Mouse (Mus musculus) liver, embryonic 16.5 days (tissue): ENCODE measurements around the gene Cab39. TPM values are rescaled to one million over a fixed set of nuclear protein-coding genes. Genes with fewer than 3 reads are reported as not detected.

ENCODE experiments used
- ATAC-seq: fragments of 200-750 bp; cut with Nextera tagmentation; 2 replicates; pipeline ENCODE4 v1.8.0; 2017; ENCODE audit warnings: low read depth, mild to moderate bottlenecking, moderate number of reproducible peaks, moderate library complexity
- H3K27ac ChIP-seq: fragments of 300-500 bp; sonication (generic); 2 replicates; pipeline ENCODE4 v1.5.1; 2014; ENCODE audit warnings: mild to moderate bottlenecking, low read length
- H3K27me3 ChIP-seq: fragments of 300-500 bp; sonication (generic); 2 replicates; pipeline ENCODE4 v1.6.1; 2014; ENCODE audit warnings: low read depth, low read length, mixed read lengths; ENCODE audit not compliant: control insufficient read depth, insufficient read depth
- H3K36me3 ChIP-seq: fragments of 300-500 bp; sonication (generic); 2 replicates; pipeline ENCODE4 v1.6.1; 2014; ENCODE audit warnings: mild to moderate bottlenecking; ENCODE audit not compliant: control insufficient read depth, insufficient read depth
- H3K4me1 ChIP-seq: fragments of 300-500 bp; sonication (generic); 2 replicates; pipeline ENCODE4 v1.6.1; 2014; ENCODE audit warnings: low read depth, low read length, mixed read lengths; ENCODE audit not compliant: control insufficient read depth
- H3K4me2 ChIP-seq: fragments of 300-500 bp; sonication (generic); 2 replicates; pipeline ENCODE4 v1.6.1; 2014; ENCODE audit warnings: low read depth, low read length, mixed read lengths
- H3K4me3 ChIP-seq: fragments of 300-500 bp; sonication (generic); 2 replicates; pipeline ENCODE4 v1.5.1; 2014; ENCODE audit warnings: low read depth, mild to moderate bottlenecking, low read length
- H3K9ac ChIP-seq: fragments of 300-500 bp; sonication (generic); 2 replicates; pipeline ENCODE4 v1.6.1; 2014; ENCODE audit warnings: low read depth, low read length
- H3K9me3 ChIP-seq: fragments of 300-500 bp; sonication (generic); replicated peaks from 2 replicates; pipeline ENCODE4 v1.6.1; 2016; ENCODE audit warnings: low read length; ENCODE audit not compliant: control insufficient read depth
- WGBS: fragments of 180-500 bp; shearing (Covaris S2); extraction: QIAGEN DNeasy Blood & Tissue Kit; methylation state at CpG from one replicate; pipeline ENCODE4 v1.1.7; 2014; ENCODE audit not compliant: insufficient replicate concordance; 5-methylcytosine and 5-hydroxymethylcytosine counted together
- polyA plus RNA-seq: library from polyadenylated mRNA; unstranded; fragments of >200 nt; fragmentation: Nextera tagmentation; extraction: Ambion mirVana; gene quantifications from 2 replicates; pipeline ENCODE4 v1.2.1, GENCODE M21; 2015

Gene Cab39
- polyA plus RNA-seq, 1 experiment from 2014 or later: 11.2 TPM

DNA sequence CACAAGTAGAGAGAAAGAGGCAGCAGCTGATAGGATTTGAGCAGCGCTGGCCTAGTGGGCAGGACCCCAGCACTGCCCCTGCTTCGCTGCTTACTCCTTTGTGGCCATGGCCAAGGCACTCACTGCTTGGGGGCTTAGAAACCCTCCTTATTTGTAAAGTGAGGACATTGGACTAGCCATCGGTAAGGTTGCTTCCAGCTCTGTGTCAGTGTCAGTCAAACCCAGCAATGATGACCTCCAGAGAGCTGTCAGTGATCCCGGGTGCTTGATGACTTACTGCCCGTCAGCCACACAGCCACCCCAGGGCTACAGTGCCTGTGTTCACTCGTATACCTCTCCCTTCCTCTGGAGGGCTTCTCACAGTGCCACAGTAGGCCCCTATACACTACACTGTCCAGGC, 51.7 kb downstream of the Cab39 start:
- Histone ChIP-seq H3K4me2 (no peak overlapping the region), H3K36me3 (peaks cover 20% of the 10 kb centered on the region), H3K9me3 (no peaks in the 10 kb centered on the region), H3K27ac (no peak overlapping the region), H3K27me3 (no peaks in the 10 kb centered on the region), H3K4me3 (no peak overlapping the region), H3K4me1 (peaks cover 5% of the 10 kb centered on the region; the same call in 1 of the 2 replicates), H3K9ac (no peak overlapping the region)
- WGBS: 72% methylated on average over 6 of the region's 6 CpGs
- ATAC-seq: no peak

DNA sequence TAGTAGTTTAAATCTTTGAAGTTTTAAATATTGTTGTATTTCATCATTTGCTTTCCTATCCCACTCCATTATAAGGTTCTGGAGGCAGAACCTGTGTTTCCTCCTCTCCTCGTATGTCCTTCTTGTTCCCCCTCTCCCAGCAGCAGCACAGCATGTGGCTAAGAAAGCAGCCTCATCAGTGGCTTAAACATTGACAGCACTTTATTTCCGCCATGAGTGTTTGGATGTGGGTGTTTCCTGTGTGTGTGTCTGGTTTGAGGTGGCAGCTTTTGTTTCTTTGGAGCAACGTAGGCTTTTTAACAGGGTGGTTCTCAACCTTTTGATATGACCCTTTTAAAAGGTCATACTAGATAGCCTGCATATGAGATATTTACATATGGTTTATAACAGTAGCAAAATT, 52.2 kb downstream of the Cab39 start:
- H3K36me3 ChIP-seq: peaks cover 20% of the 10 kb centered on the region
- 75% methylated on average over 3 of the region's 3 CpGs for WGBS
- H3K9me3 ChIP-seq: no peaks in the 10 kb centered on the region
- no peak overlapping the region for H3K4me2 ChIP-seq
- no peak overlapping the region for H3K9ac ChIP-seq
- H3K27ac ChIP-seq: no peak overlapping the region
- no peaks in the 10 kb centered on the region for H3K27me3 ChIP-seq
- 0 out of 2 replicates have a peak, but pooled peaks cover 2% of the 10 kb centered on the region for H3K4me1 ChIP-seq
- no peak for ATAC-seq
- H3K4me3 ChIP-seq: no peak overlapping the region

DNA sequence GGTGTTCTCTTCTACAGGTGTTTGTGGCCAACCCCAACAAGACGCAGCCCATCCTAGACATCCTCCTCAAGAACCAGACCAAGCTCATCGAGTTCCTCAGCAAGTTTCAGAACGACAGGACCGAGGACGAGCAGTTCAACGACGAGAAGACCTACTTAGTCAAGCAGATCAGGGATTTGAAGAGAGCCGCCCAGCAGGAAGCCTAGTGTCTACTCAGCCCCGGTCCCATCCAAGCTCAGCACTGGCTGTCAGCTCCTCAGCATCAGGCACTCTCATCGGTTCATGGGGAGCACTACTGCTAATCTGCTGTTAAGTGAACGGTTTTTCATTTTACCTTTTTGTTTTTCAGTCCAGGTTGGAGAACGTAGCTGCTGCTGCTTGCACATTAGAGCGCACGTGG, 55.8 kb downstream of the Cab39 start:
- Histone ChIP-seq H3K36me3 (peaks cover 18% of the 10 kb centered on the region), H3K4me1 (no peaks in the 10 kb centered on the region; the same call in 1 of the 2 replicates), H3K27ac (no peak overlapping the region), H3K4me2 (no peak overlapping the region), H3K9me3 (no peaks in the 10 kb centered on the region), H3K27me3 (no peaks in the 10 kb centered on the region), H3K9ac (no peak overlapping the region), H3K4me3 (no peak overlapping the region)
- 91% methylated on average over 14 of the region's 14 CpGs for WGBS
- ATAC-seq: no peak

DNA sequence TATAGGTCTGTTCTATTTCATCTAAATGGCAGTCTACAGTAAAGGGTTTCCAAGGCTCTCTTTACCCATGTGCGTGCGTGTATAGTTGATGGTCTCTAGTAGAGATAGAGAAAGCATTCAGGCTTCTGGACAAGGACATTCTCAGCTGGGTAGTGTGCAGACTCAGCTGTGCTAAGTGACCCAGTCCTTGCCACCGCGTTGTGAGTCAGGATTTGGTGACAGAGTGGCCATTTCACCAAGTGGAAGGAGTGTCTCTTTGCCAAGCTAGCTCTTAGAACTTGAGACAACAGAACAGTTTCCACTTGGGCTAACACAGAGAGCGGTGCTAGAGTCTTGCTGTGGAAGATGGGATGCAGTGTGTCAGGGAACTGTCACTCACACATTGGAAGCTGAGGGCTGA, 57.6 kb downstream of the Cab39 start:
- H3K4me2 ChIP-seq: no peak overlapping the region
- ATAC-seq: no peak
- WGBS: 88% methylated on average over 5 of the region's 5 CpGs
- no peaks in the 10 kb centered on the region; the same call in 1 of the 2 replicates for H3K4me1 ChIP-seq
- H3K4me3 ChIP-seq: no peak overlapping the region
- no peak overlapping the region for H3K9ac ChIP-seq
- no peaks in the 10 kb centered on the region for H3K27me3 ChIP-seq
- H3K36me3 ChIP-seq: peaks cover 18% of the 10 kb centered on the region
- H3K27ac ChIP-seq: no peak overlapping the region
- no peaks in the 10 kb centered on the region for H3K9me3 ChIP-seq

DNA sequence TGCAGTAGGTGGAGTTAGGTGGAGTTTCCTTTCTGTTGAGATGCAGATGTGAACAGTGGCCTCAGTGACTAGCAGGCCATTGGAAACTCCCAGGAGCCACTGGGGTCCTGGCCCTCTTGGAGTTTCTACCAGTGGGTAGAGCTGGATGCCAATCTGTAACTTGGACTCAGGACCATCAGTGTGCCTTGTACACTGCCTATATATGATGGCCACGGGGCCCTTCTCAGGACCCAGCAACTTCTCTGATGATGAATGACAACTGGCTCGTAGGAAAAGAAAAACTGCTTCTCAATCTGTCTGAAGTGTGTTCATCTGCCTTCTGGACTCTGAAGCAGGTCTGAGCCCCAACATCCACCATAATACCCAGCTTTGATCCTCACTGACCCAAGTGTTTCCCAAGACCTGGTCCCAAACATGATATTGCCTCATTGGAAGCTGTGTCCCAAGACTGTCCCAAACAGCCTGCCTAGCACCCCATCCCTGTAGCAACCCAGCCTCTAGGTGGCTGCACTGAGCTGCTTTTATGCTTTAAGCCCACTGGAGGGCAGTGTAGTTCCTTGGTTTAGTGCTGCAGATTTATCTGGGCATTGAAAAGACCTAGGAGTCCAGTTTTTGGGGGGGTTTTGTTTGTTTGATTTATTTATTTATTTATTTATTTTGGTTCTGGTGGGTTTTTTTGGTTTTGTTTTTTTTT, 59.9 kb downstream of the Cab39 start:
- peaks cover 14% of the 10 kb centered on the region for H3K36me3 ChIP-seq
- no peak overlapping the region for H3K4me3 ChIP-seq
- H3K4me2 ChIP-seq: no peak overlapping the region
- no peak overlapping the region for H3K27ac ChIP-seq
- 0 out of 2 replicates have a peak, but pooled peaks have one; percentile 32 for ATAC-seq
- H3K27me3 ChIP-seq: no peaks in the 10 kb centered on the region
- H3K9me3 ChIP-seq: no peaks in the 10 kb centered on the region
- WGBS: 63% methylated on average over 2 of the region's 2 CpGs
- no peak overlapping the region for H3K9ac ChIP-seq
- no peaks in the 10 kb centered on the region; the same call in 1 of the 2 replicates for H3K4me1 ChIP-seq

DNA sequence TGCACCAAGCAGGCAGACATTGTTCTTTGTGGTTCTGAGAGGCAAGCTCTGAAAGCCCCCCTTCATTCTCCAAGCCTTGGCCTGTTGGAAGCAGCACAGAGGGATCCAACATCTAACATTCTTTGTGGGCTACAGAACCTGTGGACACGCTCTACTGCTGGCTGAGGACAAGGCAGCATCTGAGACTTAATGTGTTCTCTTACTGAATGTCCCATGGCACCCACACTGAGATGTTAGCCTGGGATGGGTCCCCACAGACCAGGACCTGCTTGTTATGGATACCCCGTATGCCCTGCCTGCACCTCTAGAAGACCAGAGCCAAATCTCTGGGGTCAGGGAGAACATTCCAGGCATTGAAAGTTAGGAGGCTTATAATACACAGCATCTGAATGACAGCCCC, 60.6 kb downstream of the Cab39 start:
- Histone ChIP-seq H3K4me2 (no peak overlapping the region), H3K27ac (no peak overlapping the region), H3K4me1 (no peaks in the 10 kb centered on the region; the same call in 1 of the 2 replicates), H3K4me3 (no peak overlapping the region), H3K36me3 (peaks cover 8% of the 10 kb centered on the region), H3K9me3 (no peaks in the 10 kb centered on the region), H3K27me3 (no peaks in the 10 kb centered on the region), H3K9ac (no peak overlapping the region)
- no peak for ATAC-seq
- 76% methylated on average over 2 of the region's 2 CpGs for WGBS

DNA sequence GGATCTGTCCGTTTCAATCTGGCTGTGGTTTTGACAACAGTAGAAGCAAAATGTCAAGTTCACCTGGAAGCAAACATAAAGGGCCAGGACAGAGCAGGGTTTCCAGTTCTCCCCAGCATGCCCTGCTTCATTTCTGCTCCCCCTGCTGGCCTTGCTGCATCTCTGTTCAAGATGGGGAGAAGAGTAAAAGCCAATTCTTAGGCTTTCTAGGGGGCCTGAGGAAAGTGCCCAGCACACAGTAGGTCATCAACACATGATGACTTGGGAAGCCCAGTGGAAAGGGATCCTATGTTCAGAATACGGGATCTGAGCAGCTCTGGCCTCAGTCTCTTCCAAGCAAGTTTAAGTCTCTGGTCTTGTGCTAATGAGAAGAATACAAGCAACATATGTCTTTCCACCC, 61.2 kb downstream of the Cab39 start:
- no peaks in the 10 kb centered on the region for H3K27me3 ChIP-seq
- no peaks in the 10 kb centered on the region; the same call in 1 of the 2 replicates for H3K4me1 ChIP-seq
- no peaks in the 10 kb centered on the region for H3K9me3 ChIP-seq
- H3K36me3 ChIP-seq: peaks cover 3% of the 10 kb centered on the region; the same call in 1 of the 2 replicates
- H3K9ac ChIP-seq: no peak overlapping the region
- no peak overlapping the region for H3K4me3 ChIP-seq
- no peak for ATAC-seq
- no peak overlapping the region for H3K4me2 ChIP-seq
- WGBS: 64% methylated on average over 2 of the region's 2 CpGs
- H3K27ac ChIP-seq: no peak overlapping the region

DNA sequence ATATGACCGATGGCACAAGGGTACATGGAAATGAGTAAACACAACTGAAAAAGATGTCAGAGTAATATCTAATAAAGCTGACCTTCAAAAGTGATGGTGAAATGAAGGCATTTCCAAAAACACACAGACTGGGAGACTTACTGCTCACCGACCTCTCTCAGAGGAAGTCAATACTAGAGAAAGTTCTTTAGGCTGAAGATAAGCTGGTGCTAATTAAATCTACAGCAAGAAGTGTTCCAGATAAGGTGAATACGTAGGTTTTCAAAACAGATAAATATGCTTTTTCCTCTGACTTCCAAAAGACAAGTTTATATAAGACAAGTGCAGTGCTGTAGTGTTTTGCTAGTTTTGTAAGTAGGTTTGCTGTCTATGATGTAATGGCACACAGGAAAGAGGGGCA, 63.0 kb downstream of the Cab39 start:
- no peak overlapping the region for H3K4me3 ChIP-seq
- no peak for ATAC-seq
- 0 out of 2 replicates have a peak, but pooled peaks cover 3% of the 10 kb centered on the region for H3K36me3 ChIP-seq
- no peaks in the 10 kb centered on the region for H3K9me3 ChIP-seq
- no peaks in the 10 kb centered on the region for H3K27me3 ChIP-seq
- H3K4me2 ChIP-seq: no peak overlapping the region
- no peak overlapping the region for H3K27ac ChIP-seq
- no peaks in the 10 kb centered on the region; the same call in 1 of the 2 replicates for H3K4me1 ChIP-seq
- H3K9ac ChIP-seq: no peak overlapping the region
- WGBS: 38% methylated on average over 3 of the region's 3 CpGs

DNA sequence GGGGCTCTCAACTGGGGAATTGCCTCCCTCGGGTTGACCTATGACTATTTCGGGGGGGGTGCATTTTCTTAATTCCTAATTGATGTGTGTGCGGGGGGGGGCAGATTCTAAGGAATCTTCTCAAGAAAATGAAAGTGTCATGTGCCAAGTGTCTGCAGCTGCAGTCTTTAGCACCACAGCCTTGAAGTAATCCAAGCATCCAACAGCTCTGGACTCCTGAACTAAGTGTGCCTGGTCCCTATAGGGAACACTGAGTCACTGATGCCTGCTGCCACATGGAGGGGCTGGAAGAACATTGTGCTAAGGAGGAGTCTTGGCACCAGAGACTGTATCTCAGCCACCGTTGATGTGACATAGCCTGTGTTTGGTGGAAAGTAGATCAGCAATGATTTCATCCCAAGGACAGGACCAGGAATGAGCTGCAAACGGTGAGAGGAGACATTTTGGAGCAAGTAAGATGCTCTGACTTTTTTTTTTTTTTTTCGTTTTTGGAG, 64.1 kb downstream of the Cab39 start:
- Histone ChIP-seq H3K9ac (no peak overlapping the region), H3K4me1 (no peaks in the 10 kb centered on the region), H3K9me3 (no peaks in the 10 kb centered on the region; the same call in 1 of the 2 replicates), H3K36me3 (no peaks in the 10 kb centered on the region), H3K4me2 (no peak overlapping the region), H3K27ac (no peak overlapping the region), H3K27me3 (no peaks in the 10 kb centered on the region), H3K4me3 (no peak overlapping the region)
- ATAC-seq: no peak
- WGBS: 60% methylated on average over 6 of the region's 6 CpGs
